Mouse (Mus musculus): ENCODE measurements around the gene Chn2.

Gene Chn2

GRCm38 (mm10) chr6:54118897-54119296 is 79.5 kb downstream of the Chn2 start:
- no peak for DNase-seq (ENCODE audit: low spot score in 2 of 2)

GRCm38 (mm10) chr6:54119461-54119860 is 80.1 kb downstream of the Chn2 start:
- DNase-seq (ENCODE audit: low spot score in 2 of 2), result no peak

- peak; percentile 21 to 40 for DNase-seq (ENCODE audit: low spot score in 2 of 2)
Measured at GRCm38 (mm10) chr6:54119885-54120666, 80.7 kb downstream of the Chn2 start.

DNA sequence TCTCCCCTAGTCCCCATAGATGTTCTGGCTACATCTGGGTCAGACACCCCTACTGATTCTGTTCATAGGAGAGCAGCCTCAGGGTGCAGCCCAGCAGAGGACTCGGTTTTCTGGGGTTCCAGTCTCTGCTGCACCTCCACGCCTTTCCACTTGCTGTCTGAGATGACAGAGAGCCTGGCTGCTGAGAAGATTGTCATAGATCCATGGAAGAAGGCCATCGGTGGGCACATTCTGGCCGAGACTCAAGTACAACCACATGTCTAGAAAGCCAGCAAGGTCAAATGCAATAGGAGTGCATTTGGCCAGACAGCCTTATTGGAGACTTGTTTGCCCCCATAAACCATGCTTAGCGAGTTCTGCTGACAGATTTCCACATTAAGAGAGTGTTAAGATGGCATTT is 81.5 kb downstream of the Chn2 start:
- DNase-seq (ENCODE audit: low spot score in 2 of 2), result no peak

DNA sequence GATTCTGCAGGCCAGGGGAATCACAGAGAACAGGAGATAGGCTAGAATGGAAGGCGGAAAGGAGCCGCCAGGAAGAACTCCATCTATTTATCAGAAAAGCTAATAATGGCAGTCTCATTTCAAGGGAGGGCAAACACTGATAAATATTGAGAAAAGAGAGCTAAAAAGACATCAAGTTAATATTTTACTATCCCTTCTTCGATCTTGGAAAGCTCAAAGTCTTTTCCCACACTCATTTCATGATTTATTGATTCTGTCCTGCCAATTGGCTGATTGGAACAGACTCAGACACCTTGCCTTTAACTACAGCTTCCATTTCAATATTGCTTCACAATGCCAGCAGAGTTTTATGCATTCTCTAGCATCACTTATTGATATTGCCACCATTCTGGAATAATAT is 85.2 kb downstream of the Chn2 start:
- no peak for DNase-seq (ENCODE audit: low spot score in 2 of 2)

- no peak for DNase-seq (ENCODE audit: low spot score in 2 of 2)
Measured at GRCm38 (mm10) chr6:54125536-54125935, 86.2 kb downstream of the Chn2 start.

- DNase-seq (ENCODE audit: low spot score in 2 of 2), result peak; percentile 52 to 54
Measured at GRCm38 (mm10) chr6:54126225-54126992, 87.1 kb downstream of the Chn2 start.

DNA sequence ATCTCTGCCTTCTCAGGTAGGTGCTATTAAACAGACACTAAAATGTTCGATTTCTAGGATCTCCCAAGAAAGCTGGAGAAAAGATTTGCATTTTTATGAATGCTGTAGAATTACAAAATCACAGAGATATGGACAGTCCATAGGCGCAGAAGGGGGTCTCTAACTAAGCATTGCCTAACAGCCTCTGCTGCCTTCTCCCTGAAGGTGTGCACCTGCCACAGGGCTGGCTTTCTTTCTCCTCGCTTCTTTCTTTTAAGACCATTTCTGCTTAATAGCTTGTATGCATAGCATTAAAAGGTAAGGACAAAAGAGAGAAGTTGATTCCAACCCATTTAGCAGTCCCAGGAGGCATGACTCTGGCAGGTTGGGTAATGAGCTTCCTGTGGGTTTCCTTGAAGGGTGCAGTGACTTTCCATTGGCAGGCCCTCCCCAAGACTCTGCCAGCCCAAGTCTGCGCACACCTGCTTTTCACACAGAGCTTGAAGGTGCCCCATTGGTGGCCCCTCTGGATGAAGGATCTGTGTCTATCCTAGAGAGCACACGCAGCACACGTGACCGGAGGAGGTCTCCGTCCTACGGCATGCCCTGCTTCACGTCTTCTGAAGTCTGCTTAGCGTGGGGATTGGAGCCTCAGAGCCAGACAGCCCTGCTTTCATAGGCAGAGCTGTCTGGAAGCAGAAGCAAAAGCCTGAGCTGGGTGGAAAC is 87.8 kb downstream of the Chn2 start:
- no peak for DNase-seq (ENCODE audit: low spot score in 2 of 2)

GRCm38 (mm10) chr6:54128702-54129101 is 89.3 kb downstream of the Chn2 start:
- no peak for DNase-seq (ENCODE audit: low spot score in 2 of 2)

DNA sequence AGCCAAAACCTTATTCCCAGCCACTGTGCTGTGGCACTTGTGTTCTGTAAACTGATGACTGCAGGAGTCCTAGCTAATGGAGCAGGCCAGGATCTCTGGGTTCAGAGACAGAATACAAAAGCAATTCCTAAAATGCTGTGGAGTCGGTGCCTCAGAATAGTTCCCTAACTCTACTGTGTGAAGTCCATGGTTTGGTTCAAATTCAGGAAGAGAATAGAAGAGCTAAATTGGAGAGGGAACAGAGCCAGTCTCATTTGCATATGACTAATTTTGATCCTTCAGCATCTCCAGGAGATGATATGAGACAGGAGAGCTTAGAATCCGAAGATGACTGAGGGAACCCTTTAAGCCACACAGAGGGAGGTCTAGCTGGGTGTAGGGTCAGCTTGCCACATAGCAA is 90.2 kb downstream of the Chn2 start:
- no peak for DNase-seq (ENCODE audit: low spot score in 2 of 2)

GRCm38 (mm10) chr6:54130881-54131280 is 91.5 kb downstream of the Chn2 start:
- DNase-seq (ENCODE audit: low spot score in 2 of 2), result no peak

GRCm38 (mm10) chr6:54132576-54132975 is 93.2 kb downstream of the Chn2 start:
- DNase-seq (ENCODE audit: low spot score in 2 of 2), result no peak

DNA sequence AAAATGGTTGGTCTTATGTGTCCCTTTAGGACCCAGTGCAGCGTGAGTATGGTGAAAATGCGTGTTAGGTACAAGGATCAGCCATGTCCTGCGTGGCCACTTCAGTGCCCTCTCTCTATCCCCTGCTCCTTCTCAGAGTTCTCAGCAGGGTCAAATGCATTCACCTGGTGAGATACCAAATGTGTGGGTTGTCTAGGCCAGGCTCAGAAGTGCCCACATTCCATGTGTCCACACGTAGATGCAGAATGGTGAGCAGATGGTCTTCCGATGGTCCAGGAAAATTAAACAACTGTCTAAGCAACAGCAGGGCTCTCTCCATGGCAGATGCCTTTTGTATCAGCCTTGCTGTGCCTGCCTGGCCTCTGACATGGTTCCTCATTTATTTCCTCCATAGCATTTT is 93.9 kb downstream of the Chn2 start:
- no peak for DNase-seq (ENCODE audit: low spot score in 2 of 2)

- no peak for DNase-seq (ENCODE audit: low spot score in 2 of 2)
Measured at GRCm38 (mm10) chr6:54138157-54138556, 98.8 kb downstream of the Chn2 start.

GRCm38 (mm10) chr6:54140488-54140887 is 101.1 kb downstream of the Chn2 start:
- no peak for DNase-seq (ENCODE audit: low spot score in 2 of 2)

- no peak for DNase-seq (ENCODE audit: low spot score in 2 of 2)
Measured at GRCm38 (mm10) chr6:54141165-54141564, 101.8 kb downstream of the Chn2 start.

DNA sequence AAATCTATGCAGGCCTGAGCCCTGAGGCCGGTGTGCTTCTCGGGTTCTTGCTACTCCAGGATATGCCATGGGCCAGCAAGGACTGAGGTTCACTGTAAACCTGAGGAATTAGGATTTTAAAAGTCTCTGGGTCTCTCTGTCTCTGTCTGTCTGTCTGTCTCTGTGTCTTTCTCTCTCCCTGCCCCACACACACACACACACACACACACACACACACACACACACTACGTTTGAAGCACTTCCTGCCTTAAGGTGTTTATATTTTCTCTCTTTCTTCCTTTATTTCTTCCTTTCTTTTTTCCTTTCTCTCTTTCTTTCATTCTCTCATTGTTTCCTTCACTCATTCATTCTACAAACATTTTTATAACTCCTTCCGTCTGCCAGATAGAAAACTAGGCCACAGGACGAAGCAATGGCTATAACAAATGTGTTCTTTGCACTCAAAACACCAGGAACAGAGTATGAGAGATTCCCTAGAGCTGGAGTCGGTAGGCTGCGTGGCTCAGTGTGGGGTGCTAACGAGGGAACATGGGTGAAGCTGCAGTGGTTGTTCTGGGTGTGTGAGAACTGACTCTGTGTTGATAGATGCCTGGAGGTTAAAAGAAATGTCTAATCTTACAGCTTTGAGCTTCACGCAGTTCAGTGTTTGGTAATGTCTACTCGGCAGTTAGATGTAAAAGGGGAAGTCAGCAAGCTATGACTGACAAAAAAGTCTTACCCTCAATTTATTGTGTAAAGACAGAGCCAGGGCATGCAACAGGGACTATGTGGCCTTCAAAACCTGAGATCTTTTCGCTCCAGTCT is 103.7 kb downstream of the Chn2 start:
- DNase-seq (ENCODE audit: low spot score in 2 of 2), result no peak

- DNase-seq (ENCODE audit: low spot score in 2 of 2), result no peak
Measured at GRCm38 (mm10) chr6:54143652-54143960, 104.3 kb downstream of the Chn2 start.

DNA sequence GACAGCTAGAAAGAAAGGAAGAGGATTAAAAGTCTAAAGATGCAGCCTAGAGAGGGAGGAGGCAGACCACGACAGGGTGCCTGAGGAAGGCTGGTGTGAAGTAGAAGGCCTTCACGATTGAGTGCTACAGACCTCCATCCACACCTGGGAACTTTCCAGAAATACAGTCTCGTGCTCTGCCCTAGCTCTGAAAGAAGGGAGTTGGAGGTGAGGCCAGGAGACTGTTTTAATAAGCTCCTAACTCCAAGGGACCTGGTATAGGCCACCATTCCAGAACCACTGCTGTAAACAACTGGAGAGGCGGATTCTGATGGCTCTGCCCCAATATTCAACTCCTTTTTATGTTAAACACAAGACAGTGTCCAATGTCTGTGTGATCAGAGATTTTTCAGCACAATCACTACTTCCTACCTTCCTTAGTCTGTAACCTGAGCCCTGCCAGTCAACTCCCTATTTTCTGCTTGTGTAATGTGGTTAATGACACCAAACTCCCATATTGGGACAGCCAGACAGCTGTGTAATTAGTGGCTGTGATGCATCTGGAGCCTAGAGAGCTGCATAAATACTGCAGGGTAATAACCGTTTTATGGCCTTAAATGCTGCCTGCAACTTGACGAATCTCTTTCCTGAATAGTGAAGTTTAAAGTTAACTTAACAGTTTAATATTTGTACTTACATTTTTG is 109.6 kb downstream of the Chn2 start:
- DNase-seq (ENCODE audit: low spot score in 2 of 2), result no peak

- DNase-seq (ENCODE audit: low spot score in 2 of 2), result no peak
Measured at GRCm38 (mm10) chr6:54150821-54151220, 111.5 kb downstream of the Chn2 start.
